Mouse (Mus musculus) adrenal gland, postnatal 4 days (tissue): ENCODE results near the gene Gm11596. TPM values are rescaled to one million over a fixed set of nuclear protein-coding genes. Genes with fewer than 3 reads are reported as not detected.
"Not testable (repeated sequence)": the region's sequence is repeated elsewhere in the genome, so short reads cannot be mapped to it uniquely, and the experiment has no call there.

ENCODE experiments used
- DNase-seq, 2 experiments: peaks; one replicate each; pipeline ENCODE4 v3.0.0; 2021 to 2022; ENCODE audit warnings: low spot score in 2 of 2, mixed read lengths in 2 of 2
- long read RNA-seq, 2 experiments: library from polyadenylated mRNA; stranded (forward); transcript quantifications; one replicate each; pipeline ENCODE4 v2.0.0; 2021
- total RNA-seq, 2 experiments: library from RNA; stranded (reverse); gene quantifications; 2 replicates each; pipeline ENCODE4 v1.2.3; 2021

Gene Gm11596
- total RNA-seq = not detected
- long read RNA-seq, experiment 1 = 0 reads
- long read RNA-seq, experiment 2 = 0 reads

DNA sequence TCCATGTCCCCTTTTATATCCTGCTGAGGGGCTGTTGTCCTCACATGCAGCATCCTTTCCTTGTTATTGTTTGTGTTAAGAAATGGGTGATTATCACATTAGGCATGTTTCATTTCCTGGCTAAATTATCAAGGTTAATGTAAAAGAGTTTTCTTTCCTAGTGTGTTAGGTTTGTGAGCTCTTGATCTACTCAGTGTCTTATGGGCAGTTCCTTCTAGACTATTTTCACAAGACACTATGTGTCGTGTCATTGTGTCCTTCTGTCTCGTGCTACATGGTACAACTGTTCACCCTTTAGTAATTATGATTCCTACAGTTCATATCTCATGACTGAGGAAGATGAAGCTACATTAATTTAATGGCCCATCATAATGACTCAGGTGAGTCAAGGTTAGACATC lies at the start of gene Gm11596:
Gene Gm11596, minus strand, starts transcription at position 101 of the 400 bp plus-strand sequence.
- no peak for DNase-seq

GRCm38 (mm10) chr11:99842185-99842584 lies 48.9 kb upstream of the Gm11596 start:
- DNase-seq = no peak

- DNase-seq = no peak
These were observed 44.7 kb upstream of the Gm11596 start, which contains the start of gene 2300003K06Rik for GRCm38 (mm10) chr11:99837966-99838365. Gene 2300003K06Rik (minus strand): TSS chr11:99838066.

DNA sequence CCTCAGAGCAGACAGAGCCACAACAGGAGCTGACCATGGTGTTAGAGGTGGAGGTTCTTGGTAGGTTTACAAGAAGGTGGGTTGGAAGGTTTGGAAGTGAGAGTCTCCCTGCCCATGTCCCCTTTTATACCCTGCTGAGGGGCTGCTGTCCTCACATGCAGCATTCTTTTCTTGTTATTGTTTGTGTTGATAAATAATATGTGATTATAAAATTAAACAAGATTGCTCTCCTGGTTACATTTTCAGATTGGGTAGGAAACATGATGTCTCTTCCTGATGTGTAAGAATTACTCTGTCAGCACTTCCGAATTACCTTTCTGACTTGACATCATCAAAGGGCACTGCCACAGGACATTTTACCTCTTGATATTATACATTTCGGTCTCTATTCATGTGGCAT lies 22.3 kb upstream of the Gm11596 start, which contains the start of gene Gm11564:
Gene Gm11564, minus strand, starts transcription at position 101 of the 400 bp plus-strand sequence.
- DNase-seq = not testable (repeated sequence)

GRCm38 (mm10) chr11:99809792-99810191 lies 16.5 kb upstream of the Gm11596 start, which contains the start of gene Krtap4-13:
Gene Krtap4-13 (minus strand): TSS chr11:99809892.
- DNase-seq = not testable (repeated sequence)

- DNase-seq = not testable (repeated sequence)
These were observed 11.1 kb upstream of the Gm11596 start, which contains the start of gene Gm11554 for GRCm38 (mm10) chr11:99804346-99804745. Gene Gm11554 (minus strand): TSS chr11:99804446.

GRCm38 (mm10) chr11:99798832-99799231 lies 5.6 kb upstream of the Gm11596 start, which contains the start of gene Gm11569:
Gene Gm11569 (minus strand): TSS chr11:99798932.
- DNase-seq = not testable (repeated sequence)

GRCm38 (mm10) chr11:99784900-99785299 lies 8.4 kb downstream of the Gm11596 start, which contains the start of gene Krtap4-9:
Gene Krtap4-9 (plus strand): TSS chr11:99785200.
- DNase-seq = not testable (repeated sequence)

DNA sequence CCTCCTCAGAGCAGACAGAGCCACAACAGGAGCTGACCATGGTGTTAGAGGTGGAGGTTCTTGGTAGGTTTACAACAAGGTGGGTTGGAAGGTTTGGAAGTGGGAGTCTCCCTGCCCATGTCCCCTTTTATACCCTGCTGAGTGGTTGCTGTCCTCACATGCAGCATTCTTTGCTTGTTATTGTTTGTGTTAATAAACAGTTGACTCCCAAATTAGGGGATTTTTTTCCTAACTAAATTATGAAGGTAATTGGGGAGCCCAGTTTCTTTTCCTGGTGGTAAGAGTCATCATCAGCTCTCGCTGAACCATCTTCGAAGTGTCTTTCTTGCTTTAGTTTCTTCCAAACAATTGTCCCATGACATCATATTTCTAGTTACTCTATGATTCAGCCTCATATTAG lies 12.7 kb downstream of the Gm11596 start, which contains the start of gene Krtap4-8:
Gene Krtap4-8, minus strand, starts transcription at position 101 of the 400 bp plus-strand sequence.
- no peak for DNase-seq

DNA sequence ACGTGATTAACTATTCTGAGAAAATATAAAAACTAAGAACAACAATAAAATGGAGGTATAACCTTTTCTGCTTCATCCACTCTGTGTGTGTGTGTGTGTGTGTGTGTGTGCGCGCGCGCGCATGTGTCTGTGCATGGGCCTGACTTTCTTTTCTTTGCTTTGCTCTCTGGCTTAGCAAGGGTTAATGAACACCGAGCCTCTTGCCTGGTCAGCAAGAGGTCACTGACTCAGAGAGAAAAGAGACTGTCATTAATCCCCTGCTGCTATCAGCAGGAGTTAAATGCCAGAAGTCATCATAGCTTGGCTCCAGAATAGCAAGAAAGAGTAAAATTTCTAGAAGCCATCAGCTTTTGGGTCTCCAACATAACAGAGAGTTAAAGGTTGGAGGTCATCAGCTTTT lies 14.9 kb downstream of the Gm11596 start:
- DNase-seq = no peak

DNA sequence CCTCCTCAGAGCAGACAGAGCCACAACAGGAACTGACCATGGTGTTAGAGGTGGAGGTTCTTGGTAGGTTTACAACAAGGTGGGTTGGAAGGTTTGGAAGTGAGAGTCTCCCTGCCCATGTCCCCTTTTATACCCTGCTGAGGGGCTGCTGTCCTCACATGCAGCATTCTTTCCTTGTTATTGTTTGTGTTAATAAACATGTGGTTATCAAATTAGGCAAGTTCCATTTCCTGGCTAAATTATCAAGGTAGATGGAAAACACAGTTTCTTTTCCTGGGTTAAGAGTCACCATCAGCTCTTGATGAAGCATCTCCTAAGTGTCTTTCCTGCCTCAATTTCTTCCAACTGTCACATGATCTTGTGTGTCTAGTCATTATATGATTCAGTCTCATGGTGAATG lies 20.5 kb downstream of the Gm11596 start, which contains the start of gene Gm11595:
Gene Gm11595, minus strand, starts transcription at position 101 of the 400 bp plus-strand sequence.
- DNase-seq = not testable (repeated sequence)

- no peak for DNase-seq
These were observed 24.9 kb downstream of the Gm11596 start for GRCm38 (mm10) chr11:99768410-99768809.

DNA sequence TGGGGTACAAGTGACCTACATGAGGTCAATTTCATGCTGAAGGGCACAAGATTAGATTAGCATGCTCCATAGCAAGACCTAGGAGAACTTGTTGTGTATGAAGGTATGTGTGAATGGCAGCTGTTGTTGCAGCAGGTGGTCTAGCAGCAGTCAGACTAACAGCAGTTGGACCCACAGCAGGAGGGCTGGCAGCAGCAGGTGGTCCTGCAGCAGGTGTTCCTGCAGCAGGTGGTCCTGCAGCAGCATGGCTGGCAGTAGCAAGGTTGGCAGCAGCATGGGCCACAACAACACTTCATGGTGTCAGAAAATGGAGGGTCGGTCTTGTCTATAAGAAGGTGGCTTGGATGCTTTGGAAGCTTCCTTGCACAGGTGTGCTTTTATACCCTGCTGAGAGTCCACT lies 34.4 kb downstream of the Gm11596 start:
- DNase-seq = no peak

GRCm38 (mm10) chr11:99743985-99744384 lies 49.3 kb downstream of the Gm11596 start:
- no peak for DNase-seq

Other genes starting within 250 kb of the Gm11596 start
- not detected for gene Krtap3-3, start 242.6 kb downstream of the Gm11596 start, total RNA-seq
- gene Krtap3-2, start 236.6 kb downstream of the Gm11596 start, total RNA-seq = not detected
- gene Gm11939, start 234.0 kb downstream of the Gm11596 start, total RNA-seq = not detected
- gene Krtap3-1, start 226.8 kb downstream of the Gm11596 start, total RNA-seq = not detected
- gene Krtap1-5, start 212.5 kb downstream of the Gm11596 start, total RNA-seq = not detected
- gene Krtap1-4, start 209.8 kb downstream of the Gm11596 start, total RNA-seq = not detected
- gene Krtap1-3, start 202.1 kb downstream of the Gm11596 start, total RNA-seq = not detected
- not detected for gene Krtap9-3, start 195.4 kb downstream of the Gm11596 start, total RNA-seq
- gene Gm11938, start 190.2 kb downstream of the Gm11596 start, total RNA-seq = not detected
- not detected for gene Gm11937, start 183.3 kb downstream of the Gm11596 start, total RNA-seq
- gene Krtap2-4, start 178.6 kb downstream of the Gm11596 start, total RNA-seq = not detected
- not detected for gene Gm11562, start 173.0 kb downstream of the Gm11596 start, total RNA-seq
- not detected for gene Krtap4-1, start 165.2 kb downstream of the Gm11596 start, total RNA-seq
- not detected for gene Krtap4-2, start 158.4 kb downstream of the Gm11596 start, total RNA-seq
- gene Krtap4-7, start 149.4 kb downstream of the Gm11596 start, total RNA-seq = not detected
- not detected for gene Gm11555, start 143.2 kb downstream of the Gm11596 start, total RNA-seq
- not detected for gene Gm11563, start 134.5 kb downstream of the Gm11596 start, total RNA-seq
- gene Krtap4-6, start 127.5 kb downstream of the Gm11596 start, total RNA-seq = not detected
- not detected for gene Gm14190, start 102.7 kb downstream of the Gm11596 start, total RNA-seq
- gene Gm14180, start 59.2 kb downstream of the Gm11596 start, total RNA-seq = not detected
- gene Gm11595, start 20.6 kb downstream of the Gm11596 start, total RNA-seq = not detected
- not detected for gene Krtap4-8, start 12.8 kb downstream of the Gm11596 start, total RNA-seq
- gene Krtap4-9, start 8.3 kb downstream of the Gm11596 start, total RNA-seq = not detected
- gene Gm11569, start 5.5 kb upstream of the Gm11596 start, total RNA-seq = not detected
- not detected for gene Gm11554, start 11.0 kb upstream of the Gm11596 start, total RNA-seq
- gene Krtap4-13, start 16.4 kb upstream of the Gm11596 start, total RNA-seq = not detected
- not detected for gene Gm11564, start 22.2 kb upstream of the Gm11596 start, total RNA-seq
- gene 2300003K06Rik, start 44.6 kb upstream of the Gm11596 start, total RNA-seq = not detected
- gene Krtap4-16, start 58.1 kb upstream of the Gm11596 start, total RNA-seq = not detected
- gene Gm11568, start 64.5 kb upstream of the Gm11596 start, total RNA-seq = not detected
- gene Gm11559, start 71.0 kb upstream of the Gm11596 start, total RNA-seq = not detected
- gene Krtap9-1, start 79.9 kb upstream of the Gm11596 start, total RNA-seq = not detected
- gene Gm11567, start 85.7 kb upstream of the Gm11596 start, total RNA-seq = not detected
- not detected for gene Krtap31-1, start 114.5 kb upstream of the Gm11596 start, total RNA-seq
- not detected for gene Gm11565, start 121.3 kb upstream of the Gm11596 start, total RNA-seq
- gene Krtap31-2, start 142.8 kb upstream of the Gm11596 start, total RNA-seq = not detected
- not detected for gene Krtap9-5, start 155.0 kb upstream of the Gm11596 start, total RNA-seq
- not detected for gene Krtap29-1, start 185.6 kb upstream of the Gm11596 start, total RNA-seq
- gene Krtap16-1, start 193.1 kb upstream of the Gm11596 start, total RNA-seq = not detected
- gene Krtap17-1, start 200.5 kb upstream of the Gm11596 start, total RNA-seq = not detected
- not detected for gene Krt33a, start 222.7 kb upstream of the Gm11596 start, total RNA-seq
- not detected for gene Krt33b, start 236.4 kb upstream of the Gm11596 start, total RNA-seq
- not detected for gene Krt34, start 248.1 kb upstream of the Gm11596 start, total RNA-seq